7 mouse cellular contexts compared by ENCODE assay signal in the genomic region with DNA sequence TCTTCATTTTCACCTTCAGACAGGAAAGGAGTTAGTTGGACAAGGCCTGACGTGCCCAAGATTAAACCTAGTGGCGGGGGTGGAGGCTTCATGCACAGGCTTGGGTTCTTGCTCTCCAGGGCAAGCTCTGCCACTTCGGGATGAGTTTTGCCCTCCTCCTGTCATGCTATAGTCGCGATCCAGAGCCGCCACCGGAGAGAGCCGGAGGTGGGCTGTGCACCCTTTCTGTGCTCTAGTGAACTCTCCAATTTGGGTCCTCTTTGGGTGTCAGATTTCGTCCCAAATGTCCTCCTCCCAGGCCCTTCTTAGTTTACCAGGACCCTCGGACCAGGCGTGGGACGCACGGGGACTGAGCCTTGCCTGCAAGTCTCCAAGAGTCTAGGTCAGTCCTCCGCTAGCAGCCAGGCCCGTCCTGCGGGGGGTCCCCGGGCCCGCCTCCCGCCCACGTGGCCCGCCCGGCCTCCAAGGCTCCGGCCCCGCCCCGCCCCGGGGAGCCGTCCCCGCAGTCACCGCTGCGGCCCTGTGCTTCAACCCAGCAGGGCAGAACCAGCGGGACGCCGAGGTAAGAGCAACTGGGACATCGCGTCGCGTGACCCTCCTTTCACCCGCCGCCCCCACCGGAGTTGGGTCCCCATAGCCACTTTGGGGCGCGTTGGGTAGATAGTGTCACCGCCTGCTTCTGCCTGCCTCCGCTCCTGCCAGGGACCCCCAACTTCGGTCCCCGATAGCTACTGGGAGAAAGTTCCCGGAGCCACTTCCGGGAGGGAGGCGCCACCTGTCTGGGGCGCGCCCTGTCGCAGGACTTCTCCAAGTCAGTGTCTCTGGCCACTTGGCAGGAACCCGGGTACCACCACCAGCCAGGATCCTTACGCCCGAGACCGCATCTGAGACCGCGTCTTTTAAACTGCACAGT. TPM values are rescaled to one million over a fixed set of nuclear protein-coding genes. Genes with fewer than 3 reads are reported as not detected.
DNase-seq lines count a peak whose midpoint lies in the region; ATAC-seq and TF ChIP-seq lines count a peak whose summit lies in the region.

A gene (plus strand): TSS at position 538 of the 913 bp plus-strand sequence.

- no peak for ATAC-seq in inflammation-experienced regulatory T-cells, adult 6 months
- ATAC-seq in limb, embryonic 12.5 days (ENCODE audit: insufficient number of reproducible peaks, insufficient read depth, low FRiP score, low TSS enrichment, low read depth): peak; percentile 26
- peak; percentile 65 for ATAC-seq in midbrain, embryonic 12.5 days (ENCODE audit: low FRiP score, low read depth)

- TF ChIP-seq POLR2A in testis, adult 2 months (IDR thresholded peaks at IDR 0.05; ENCODE audit: control insufficient read depth, low read depth, low read length): no peak; the same call in 1 of the 2 replicates

- H3K9ac ChIP-seq in limb, embryonic 12.5 days (replicated peaks): peak within 1 kb of the TSS; percentile 65
- peak within 1 kb of the TSS; percentile 60 for H3K9ac ChIP-seq in midbrain, embryonic 12.5 days (replicated peaks)

- peaks cover 12% of the 10 kb centered on the region; the same call in 1 of the 2 replicates for H3K4me1 ChIP-seq in limb, embryonic 12.5 days (replicated peaks)
- peaks cover 15% of the 10 kb centered on the region for H3K4me1 ChIP-seq in midbrain, embryonic 12.5 days
- peaks cover 5% of the 10 kb centered on the region; the same call in 1 of the 2 replicates for H3K4me1 ChIP-seq in testis, adult 2 months (ENCODE audit: control insufficient read depth, insufficient read depth, low read length)

- WGBS in limb, embryonic 12.5 days: 1% methylated on average over 58 of the region's 58 CpGs
- WGBS in midbrain, embryonic 12.5 days: 1% methylated on average over 58 of the region's 58 CpGs

- H3K4me2 ChIP-seq in limb, embryonic 12.5 days: peak within 1 kb of the TSS; percentile 99
- peak within 1 kb of the TSS; percentile 98 for H3K4me2 ChIP-seq in midbrain, embryonic 12.5 days (replicated peaks)

- peak within 1 kb of the TSS; percentile 59 for H3K4me3 ChIP-seq in limb, embryonic 12.5 days (replicated peaks)
- H3K4me3 ChIP-seq in midbrain, embryonic 12.5 days: peak within 1 kb of the TSS; percentile 54
- H3K4me3 ChIP-seq in testis, adult 2 months (ENCODE audit: control insufficient read depth, low read depth, low read length): peak within 1 kb of the TSS; percentile 49

- peaks cover 40% of the 10 kb centered on the region for H3K27me3 ChIP-seq in limb, embryonic 12.5 days
- H3K27me3 ChIP-seq in midbrain, embryonic 12.5 days: peaks cover 45% of the 10 kb centered on the region
- no peaks in the 10 kb centered on the region for H3K27me3 ChIP-seq in testis, adult 2 months (ENCODE audit: control insufficient read depth, insufficient read depth, low read length)

- H3K9me3 ChIP-seq in limb, embryonic 12.5 days: no peaks in the 10 kb centered on the region
- H3K9me3 ChIP-seq in midbrain, embryonic 12.5 days: no peaks in the 10 kb centered on the region

- no peak within 1 kb of the TSS for H3K27ac ChIP-seq in limb, embryonic 12.5 days
- no peak within 1 kb of the TSS for H3K27ac ChIP-seq in midbrain, embryonic 12.5 days (replicated peaks)
- peak within 1 kb of the TSS; percentile 8 for H3K27ac ChIP-seq in testis, adult 2 months (ENCODE audit: control insufficient read depth, insufficient read depth, low read depth, low read length)

- intact Hi-C loops in gastrocnemius, postnatal 36 days (cut with DNase I): no loop called here

- no peaks in the 10 kb centered on the region for H3K36me3 ChIP-seq in limb, embryonic 12.5 days
- H3K36me3 ChIP-seq in midbrain, embryonic 12.5 days: no peaks in the 10 kb centered on the region
- no peaks in the 10 kb centered on the region for H3K36me3 ChIP-seq in testis, adult 2 months (ENCODE audit: control insufficient read depth, insufficient read depth, low read length)

- no peak for TF ChIP-seq CTCF in testis, adult 2 months (IDR thresholded peaks at IDR 0.05; ENCODE audit: control insufficient read depth, insufficient read depth, insufficient replicate concordance, low read depth, low read length)

- peak; percentile 39 for DNase-seq in NIH3T3 (ENCODE audit: low read depth)
- DNase-seq in c-Kit-positive CD71-negative TER-119-negative erythroid progenitor cells, embryonic 14.5 days (ENCODE audit: low read depth): peak; percentile 29
- peak; percentile 61 to 63 for DNase-seq in gastrocnemius, postnatal 36 days

RNA-seq across cellular contexts. Expression of the gene that starts here (rescaled TPM):
- 10 to 100 TPM in 1 of 2 experiments, 1 to 10 TPM in 1; 8.7 to 10.1 TPM for total RNA-seq in gastrocnemius, postnatal 36 days (2021)
- polyA plus RNA-seq in inflammation-experienced regulatory T-cells, adult 6 months (2017; shearing (Covaris generic)): 100 to 1,000 TPM in 2 of 3 experiments, 10 to 100 TPM in 1; 90.3 to 168 (median 160) TPM
- 26.6 and 27.4 TPM in 2 replicates for polyA plus RNA-seq in limb, embryonic 12.5 days (2016; fragmentation: Nextera tagmentation; extraction: Ambion mirVana)
- polyA plus RNA-seq in midbrain, embryonic 12.5 days (2016; fragmentation: Nextera tagmentation; extraction: Ambion mirVana): 2.1 and 2.2 TPM in 2 replicates
- 6.5 and 7.7 TPM in 2 replicates for polyA plus RNA-seq in testis, adult 2 months (2012; rRNA removed)
